Mouse (Mus musculus): ENCODE data around the gene Pdia4. TPM values are rescaled to one million over a fixed set of nuclear protein-coding genes. Genes with fewer than 3 reads are reported as not detected.
A peak's percentile ranks its signal among the peaks of the same experiment; 100 is the strongest.
"Not testable (repeated sequence)": the region's sequence is repeated elsewhere in the genome, so short reads cannot be mapped to it uniquely, and the experiment has no call there.

The Pdia4 gene
- 304 and 326 TPM in 2 replicates for polyA plus RNA-seq (2015; fragmentation: Nextera tagmentation; extraction: Ambion mirVana)

GRCm38 (mm10) chr6:47813257-47813878 is at the start of gene Pdia4:
TSS of gene Pdia4 (minus strand) at chr6:47813430.
- ATAC-seq, result peak; percentile 99
- Histone ChIP-seq H3K9ac (peak within 1 kb of the TSS; percentile 81), H3K27ac (peak within 1 kb of the TSS; percentile 96), H3K4me1 (replicated peaks) (peaks cover 11% of the 10 kb centered on the region; the same call in 1 of the 2 replicates), H3K4me2 (replicated peaks) (peak within 1 kb of the TSS; percentile 60), H3K4me3 (replicated peaks) (peak within 1 kb of the TSS; percentile 67), H3K27me3 (replicated peaks) (no peaks in the 10 kb centered on the region), H3K9me3 (no peaks in the 10 kb centered on the region), H3K36me3 (no peaks in the 10 kb centered on the region)
- whole genome bisulfite sequencing, result under 1% methylated on average over 44 of the region's 44 CpGs

GRCm38 (mm10) chr6:47857729-47858128 is 44.5 kb upstream of the Pdia4 start:
- H3K27me3 ChIP-seq (replicated peaks); H3K9me3 ChIP-seq; H3K4me2 ChIP-seq (replicated peaks); H3K9ac ChIP-seq; H3K36me3 ChIP-seq; H3K4me3 ChIP-seq (replicated peaks); ATAC-seq; H3K27ac ChIP-seq; H3K4me1 ChIP-seq (replicated peaks): not testable (repeated sequence)
- 85% methylated on average over 3 of the region's 3 CpGs for WGBS

- Histone ChIP-seq H3K4me1 (replicated peaks) (no peaks in the 10 kb centered on the region), H3K36me3 (peaks cover 3% of the 10 kb centered on the region; the same call in 1 of the 2 replicates), H3K9ac (no peak overlapping the region), H3K4me2 (replicated peaks) (no peak overlapping the region), H3K27me3 (replicated peaks) (no peaks in the 10 kb centered on the region), H3K4me3 (replicated peaks) (no peak overlapping the region), H3K9me3 (no peaks in the 10 kb centered on the region), H3K27ac (no peak overlapping the region)
- ATAC-seq, result no peak
- 93% methylated on average over 6 of the region's 6 CpGs for WGBS
Measured at GRCm38 (mm10) chr6:47857241-47857640, 44.0 kb upstream of the Pdia4 start.

- H3K36me3 ChIP-seq, result no peaks in the 10 kb centered on the region
- H3K4me3 ChIP-seq (replicated peaks), result no peak overlapping the region
- no peak overlapping the region for H3K9ac ChIP-seq
- H3K27me3 ChIP-seq (replicated peaks), result no peaks in the 10 kb centered on the region
- no peaks in the 10 kb centered on the region for H3K4me1 ChIP-seq (replicated peaks)
- ATAC-seq, result peak; percentile 77
- H3K4me2 ChIP-seq (replicated peaks), result no peak overlapping the region
- no peaks in the 10 kb centered on the region for H3K9me3 ChIP-seq
- H3K27ac ChIP-seq, result no peak overlapping the region
Measured at GRCm38 (mm10) chr6:47845779-47846178, 32.5 kb upstream of the Pdia4 start.

- H3K4me2 ChIP-seq (replicated peaks), result no peak overlapping the region
- H3K4me3 ChIP-seq (replicated peaks), result no peak overlapping the region
- no peaks in the 10 kb centered on the region; the same call in 1 of the 2 replicates for H3K4me1 ChIP-seq (replicated peaks)
- 85% methylated on average over 1 of the region's 1 CpGs for WGBS
- H3K36me3 ChIP-seq, result no peaks in the 10 kb centered on the region
- H3K9ac ChIP-seq, result no peak overlapping the region
- H3K27me3 ChIP-seq (replicated peaks), result no peaks in the 10 kb centered on the region
- ATAC-seq, result no peak
- no peaks in the 10 kb centered on the region for H3K9me3 ChIP-seq
- no peak overlapping the region for H3K27ac ChIP-seq
Measured at GRCm38 (mm10) chr6:47842337-47842736, 29.1 kb upstream of the Pdia4 start.

GRCm38 (mm10) chr6:47841831-47842230 is 28.6 kb upstream of the Pdia4 start:
- no peak overlapping the region for H3K4me3 ChIP-seq (replicated peaks)
- H3K36me3 ChIP-seq, result no peaks in the 10 kb centered on the region
- no peak overlapping the region for H3K9ac ChIP-seq
- WGBS, result 94% methylated on average over 2 of the region's 2 CpGs
- no peak for ATAC-seq
- H3K27ac ChIP-seq, result no peak overlapping the region
- H3K27me3 ChIP-seq (replicated peaks), result no peaks in the 10 kb centered on the region
- no peaks in the 10 kb centered on the region; the same call in 1 of the 2 replicates for H3K4me1 ChIP-seq (replicated peaks)
- no peaks in the 10 kb centered on the region for H3K9me3 ChIP-seq
- H3K4me2 ChIP-seq (replicated peaks), result no peak overlapping the region

GRCm38 (mm10) chr6:47841077-47841476 is 27.8 kb upstream of the Pdia4 start:
- Histone ChIP-seq H3K4me3 (replicated peaks) (no peak overlapping the region), H3K27me3 (replicated peaks) (no peaks in the 10 kb centered on the region), H3K9me3 (no peaks in the 10 kb centered on the region), H3K4me2 (replicated peaks) (no peak overlapping the region), H3K27ac (no peak overlapping the region), H3K36me3 (no peaks in the 10 kb centered on the region), H3K9ac (no peak overlapping the region), H3K4me1 (replicated peaks) (no peaks in the 10 kb centered on the region; the same call in 1 of the 2 replicates)
- no peak for ATAC-seq
- WGBS, result 96% methylated on average over 1 of the region's 1 CpGs

- WGBS, result 67% methylated on average over 2 of the region's 2 CpGs
- H3K36me3 ChIP-seq, result no peaks in the 10 kb centered on the region
- H3K9me3 ChIP-seq, result no peaks in the 10 kb centered on the region
- H3K4me1 ChIP-seq (replicated peaks), result no peaks in the 10 kb centered on the region; the same call in 1 of the 2 replicates
- no peaks in the 10 kb centered on the region for H3K27me3 ChIP-seq (replicated peaks)
- H3K9ac ChIP-seq, result no peak overlapping the region
- no peak overlapping the region for H3K4me3 ChIP-seq (replicated peaks)
- ATAC-seq, result no peak
- H3K4me2 ChIP-seq (replicated peaks), result no peak overlapping the region
- no peak overlapping the region for H3K27ac ChIP-seq
Measured at GRCm38 (mm10) chr6:47837630-47838029, 24.4 kb upstream of the Pdia4 start.

GRCm38 (mm10) chr6:47835984-47836521 is 22.8 kb upstream of the Pdia4 start:
- ATAC-seq, result peak; percentile 78
- H3K27ac ChIP-seq, result peak overlapping the region; percentile 97
- peak overlapping the region; percentile 92 for H3K9ac ChIP-seq
- H3K4me1 ChIP-seq (replicated peaks), result no peaks in the 10 kb centered on the region; the same call in 1 of the 2 replicates
- no peaks in the 10 kb centered on the region for H3K36me3 ChIP-seq
- H3K9me3 ChIP-seq, result no peaks in the 10 kb centered on the region
- no peaks in the 10 kb centered on the region for H3K27me3 ChIP-seq (replicated peaks)
- peak overlapping the region; percentile 90 for H3K4me3 ChIP-seq (replicated peaks)
- H3K4me2 ChIP-seq (replicated peaks), result peak overlapping the region; percentile 57
- under 1% methylated on average over 49 of the region's 49 CpGs for WGBS

- Histone ChIP-seq H3K9me3 (no peaks in the 10 kb centered on the region), H3K4me2 (replicated peaks) (peak within 1 kb of the TSS; percentile 57), H3K36me3 (no peaks in the 10 kb centered on the region), H3K4me3 (replicated peaks) (peak within 1 kb of the TSS; percentile 90), H3K4me1 (replicated peaks) (peaks cover 3% of the 10 kb centered on the region; the same call in 1 of the 2 replicates), H3K27ac (peak within 1 kb of the TSS; percentile 97), H3K9ac (peak within 1 kb of the TSS; percentile 92), H3K27me3 (replicated peaks) (no peaks in the 10 kb centered on the region)
- ATAC-seq, result peak; percentile 96
- WGBS, result under 1% methylated on average over 52 of the region's 52 CpGs
Measured at GRCm38 (mm10) chr6:47835482-47835983, 22.3 kb upstream of the Pdia4 start, which contains the start of gene Zfp398. TSS of gene Zfp398 (plus strand) at chr6:47835661.

- H3K9me3 ChIP-seq, result no peaks in the 10 kb centered on the region
- no peak for ATAC-seq
- no peak overlapping the region for H3K4me3 ChIP-seq (replicated peaks)
- no peak overlapping the region for H3K4me2 ChIP-seq (replicated peaks)
- WGBS, result 89% methylated on average over 1 of the region's 1 CpGs
- no peaks in the 10 kb centered on the region for H3K36me3 ChIP-seq
- H3K27me3 ChIP-seq (replicated peaks), result no peaks in the 10 kb centered on the region
- no peak overlapping the region for H3K27ac ChIP-seq
- peaks cover 4% of the 10 kb centered on the region; the same call in 1 of the 2 replicates for H3K4me1 ChIP-seq (replicated peaks)
- H3K9ac ChIP-seq, result no peak overlapping the region
Measured at GRCm38 (mm10) chr6:47832220-47832619, 19.0 kb upstream of the Pdia4 start.

- peak within 1 kb of the TSS; percentile 78 for H3K27ac ChIP-seq
- H3K9ac ChIP-seq, result peak within 1 kb of the TSS; percentile 85
- ATAC-seq, result peak; percentile 94
Measured at GRCm38 (mm10) chr6:47830104-47831078, 17.2 kb upstream of the Pdia4 start, which contains the start of gene Zfp786. TSS of gene Zfp786 (minus strand) at chr6:47830867.

More at GRCm38 (mm10) chr6:47830104-47831078, 17.2 kb upstream of the Pdia4 start, which contains the start of gene Zfp786:
- WGBS, result 1% methylated on average over 64 of the region's 64 CpGs
- no peaks in the 10 kb centered on the region for H3K27me3 ChIP-seq (replicated peaks)
- peak within 1 kb of the TSS; percentile 94 for H3K4me3 ChIP-seq (replicated peaks)
- H3K9me3 ChIP-seq, result no peaks in the 10 kb centered on the region
- peaks cover 4% of the 10 kb centered on the region; the same call in 1 of the 2 replicates for H3K4me1 ChIP-seq (replicated peaks)
- H3K36me3 ChIP-seq, result no peaks in the 10 kb centered on the region
- peak within 1 kb of the TSS; percentile 66 for H3K4me2 ChIP-seq (replicated peaks)
